Mouse (Mus musculus) stomach, postnatal 0 days (tissue): ENCODE measurements at regions not wholly inside any gene's neighbourhood (a gene's known extent, or its start where the extent isn't known, plus 50 kb on each side); places are given as distances from the start of the nearest gene placed in this dataset.

Experiments used
- CTCF ChIP-seq: IDR thresholded peaks from 2 replicates; pipeline ENCODE4 v1.5.1; 2016; ENCODE audit warnings: antibody characterized with exemption, low read depth, mild to moderate bottlenecking, moderate library complexity
- EP300 ChIP-seq: optimal IDR thresholded peaks from 2 replicates; pipeline ENCODE3; 2016; ENCODE audit warnings: antibody characterized with exemption

GRCm38 (mm10) chr17:27260116-27260515, 55.8 kb upstream of the Lemd2 start:
- TF ChIP-seq EP300 (no peak), CTCF (no peak)
